8 mouse cellular contexts compared by ENCODE assay signal in genomic region chr13:43182465-43183201, GRCm38 (mm10). TPM values are rescaled to one million over a fixed set of nuclear protein-coding genes. Genes with fewer than 3 reads are reported as not detected.
DNase-seq lines count a peak whose midpoint lies in the region; ATAC-seq and TF ChIP-seq lines count a peak whose summit lies in the region.

No protein-coding gene starts in this region.

- peak; percentile 86 for DNase-seq in adipocyte (ENCODE audit: low spot score)
- DNase-seq in gastrocnemius, postnatal 25 days, result peak; percentile 30
- peak; percentile 87 for DNase-seq in left cerebral cortex, postnatal 4 days

- H3K9me3 ChIP-seq in intestine, embryonic 16.5 days (ENCODE audit: control insufficient read depth, low read length), result no peaks in the 10 kb centered on the region
- H3K9me3 ChIP-seq in midbrain, embryonic 12.5 days, result no peaks in the 10 kb centered on the region

- intact Hi-C loops in left cerebral cortex, postnatal 4 days (cut with DNase I), result loop anchor here (5.0 kb wide), 2 partner anchors 120 to 215 kb away; partner anchors contain the start of genes Gfod1 and Nol7

- no peaks in the 10 kb centered on the region for H3K27me3 ChIP-seq in intestine, embryonic 16.5 days (replicated peaks; ENCODE audit: control insufficient read depth, insufficient read depth, low read length)
- peaks cover 14% of the 10 kb centered on the region for H3K27me3 ChIP-seq in midbrain, embryonic 12.5 days
- H3K27me3 ChIP-seq in small intestine, adult 2 months (ENCODE audit: control insufficient read depth, insufficient read depth, low read length), result no peaks in the 10 kb centered on the region

- peak overlapping the region; percentile 33 for H3K4me3 ChIP-seq in intestine, embryonic 16.5 days (ENCODE audit: low read length)
- peak overlapping the region; percentile 32 for H3K4me3 ChIP-seq in midbrain, embryonic 12.5 days
- no peak overlapping the region for H3K4me3 ChIP-seq in small intestine, adult 2 months (ENCODE audit: low read depth, low read length)

- H3K4me2 ChIP-seq in intestine, embryonic 16.5 days (ENCODE audit: low read depth, low read length), result peak overlapping the region; percentile 46
- H3K4me2 ChIP-seq in midbrain, embryonic 12.5 days (replicated peaks), result peak overlapping the region; percentile 52

- no peak overlapping the region for H3K27ac ChIP-seq in intestine, embryonic 16.5 days (ENCODE audit: low read length)
- H3K27ac ChIP-seq in midbrain, embryonic 12.5 days (replicated peaks), result no peak overlapping the region
- H3K27ac ChIP-seq in small intestine, adult 2 months (ENCODE audit: insufficient read depth, low read depth, low read length), result no peak overlapping the region

- no peak for TF ChIP-seq POLR2A in small intestine, adult 2 months (IDR thresholded peaks at IDR 0.05; ENCODE audit: low read depth, low read length)

- TF ChIP-seq CTCF in small intestine, adult 2 months (IDR thresholded peaks at IDR 0.05; ENCODE audit: extremely low read depth, insufficient read length, insufficient replicate concordance, low read depth, low read length), result peak; percentile 82; the same call in 1 of the 2 replicates

- no peak overlapping the region for H3K9ac ChIP-seq in intestine, embryonic 16.5 days (ENCODE audit: low read depth, low read length)
- H3K9ac ChIP-seq in midbrain, embryonic 12.5 days (replicated peaks), result peak overlapping the region; percentile 34; the same call in 1 of the 2 replicates

- 12% methylated on average over 14 of the region's 14 CpGs for WGBS in intestine, embryonic 16.5 days
- WGBS in midbrain, embryonic 12.5 days, result 17% methylated on average over 14 of the region's 14 CpGs
- WGBS in small intestine, adult 2 months, result 20% methylated on average over 14 of the region's 14 CpGs

- peak; percentile 63 for ATAC-seq in common myeloid progenitor, adult 5-6 weeks (replicated peaks; ENCODE audit: low read depth, poor library complexity, severe bottlenecking)
- no peak for ATAC-seq in intestine, embryonic 16.5 days
- ATAC-seq in midbrain, embryonic 12.5 days (ENCODE audit: low FRiP score, low read depth), result peak; percentile 44; the same call in 1 of the 2 replicates
- no peak for ATAC-seq in erythroblast, adult 5-6 weeks (replicated peaks; ENCODE audit: low FRiP score, poor library complexity, severe bottlenecking)

- no peaks in the 10 kb centered on the region for H3K4me1 ChIP-seq in intestine, embryonic 16.5 days (ENCODE audit: control insufficient read depth, insufficient read depth, low read length)
- peaks cover 16% of the 10 kb centered on the region for H3K4me1 ChIP-seq in midbrain, embryonic 12.5 days
- H3K4me1 ChIP-seq in small intestine, adult 2 months (ENCODE audit: control insufficient read depth, insufficient read depth, insufficient read length, low read length), result peaks cover 2% of the 10 kb centered on the region; the same call in 1 of the 2 replicates

- H3K36me3 ChIP-seq in intestine, embryonic 16.5 days (ENCODE audit: control insufficient read depth, insufficient read depth, low read length), result no peaks in the 10 kb centered on the region
- no peaks in the 10 kb centered on the region for H3K36me3 ChIP-seq in midbrain, embryonic 12.5 days
- no peaks in the 10 kb centered on the region for H3K36me3 ChIP-seq in small intestine, adult 2 months (ENCODE audit: control insufficient read depth, insufficient read depth, low read length)

RNA-seq across cellular contexts. Expression of gene Tbc1d7, which starts 11.3 kb away (rescaled TPM):
- 8.6 and 17.1 TPM in 2 replicates for total RNA-seq in common myeloid progenitor, adult 5-6 weeks (2017)
- 10 to 100 TPM; 21.2 to 25.8 TPM for total RNA-seq in gastrocnemius, postnatal 25 days (2021)
- polyA plus RNA-seq in intestine, embryonic 16.5 days (2015; fragmentation: Nextera tagmentation; extraction: Ambion mirVana), result 28.0 and 33.9 TPM in 2 replicates
- 10 to 100 TPM; 34.5 to 37.3 TPM for total RNA-seq in left cerebral cortex, postnatal 4 days (2021)
- 76.7 and 80.2 TPM in 2 replicates for polyA plus RNA-seq in midbrain, embryonic 12.5 days (2016; fragmentation: Nextera tagmentation; extraction: Ambion mirVana)
- polyA plus RNA-seq in small intestine, adult 2 months (2012; rRNA removed), result 1.5 and 4.0 TPM in 2 replicates
- total RNA-seq in erythroblast, adult 5-6 weeks (2015; ENCODE audit: low replicate concordance), result 6.5 and 10.0 TPM in 2 replicates
- 4.7 and 6.7 TPM in 2 replicates for total RNA-seq in erythroblast, adult 5-6 weeks (2017; ENCODE audit: low replicate concordance)

Comparison
In these comparisons a context has a peak if more than half of its experiments do, and no peak if none do; other contexts are left out.
1. DNase-seq: peak in every context shown above with its lines; median percentile 87 in left cerebral cortex, postnatal 4 days; 86 in adipocyte; 30 in gastrocnemius, postnatal 25 days.
2. ATAC-seq: peak in common myeloid progenitor, adult 5-6 weeks (single experiment) and midbrain, embryonic 12.5 days (single experiment); none in intestine, embryonic 16.5 days (single experiment) and erythroblast, adult 5-6 weeks (single experiment).